Mouse (Mus musculus) CH12.LX (cell line): ENCODE data around the gene Trio. TPM values are rescaled to one million over a fixed set of nuclear protein-coding genes. Genes with fewer than 3 reads are reported as not detected.

ENCODE experiments used
- DNase-seq: peaks from one replicate; pipeline ENCODE4 v3.0.0-alpha.2; 2013; ENCODE audit errors: extremely low read depth
- H3K27ac ChIP-seq: 2 replicates; pipeline ENCODE4 v1.5.1; 2012; ENCODE audit warnings: low read depth, mild to moderate bottlenecking, control low read depth, moderate library complexity; ENCODE audit not compliant: insufficient read depth
- H3K27me3 ChIP-seq: replicated peaks from 2 replicates; pipeline ENCODE3; 2012; ENCODE audit warnings: inconsistent platforms
- H3K36me3 ChIP-seq, 2 experiments: replicated peaks in 1 of 2; 2 replicates each; pipeline versions ENCODE3 to v1.6.1; 2012; ENCODE audit warnings: inconsistent platforms in 1 of 2, low read length in 1 of 2, mild to moderate bottlenecking in 1 of 2, mixed read lengths in 1 of 2, moderate library complexity in 1 of 2; ENCODE audit not compliant: control insufficient read depth in 1 of 2, insufficient read depth in 1 of 2
- H3K4me1 ChIP-seq, 2 experiments: 2 replicates each; pipeline ENCODE4 v1.6.1; 2012; ENCODE audit warnings: inconsistent platforms in 1 of 2, moderate library complexity in 1 of 2; ENCODE audit not compliant: insufficient read depth in 2 of 2, control insufficient read depth in 1 of 2
- H3K4me2 ChIP-seq: 2 replicates; pipeline ENCODE4 v1.6.1; 2012; ENCODE audit warnings: low read depth, mild to moderate bottlenecking, control low read depth; ENCODE audit not compliant: poor library complexity, insufficient read depth, severe bottlenecking
- H3K4me3 ChIP-seq, 3 experiments: fragments of 150-350 bp in 1 of 3; sonication (generic) in 1 of 3; replicated peaks in 1 of 3; 2 replicates each; pipeline versions ENCODE3 to v1.5.1; 2011 to 2012; ENCODE audit warnings: low read depth in 2 of 3, low read length in 2 of 3, mild to moderate bottlenecking in 2 of 3, moderate library complexity in 2 of 3, control low read depth in 1 of 3, improper control_type of control experiment in 1 of 3, inconsistent platforms in 1 of 3, mixed read lengths in 1 of 3; ENCODE audit not compliant: poor library complexity in 1 of 3
- H3K79me2 ChIP-seq: replicated peaks from 2 replicates; pipeline ENCODE4 v1.6.1; 2012; ENCODE audit warnings: mild to moderate bottlenecking, moderate library complexity; ENCODE audit not compliant: control insufficient read depth, poor library complexity, insufficient read depth, severe bottlenecking; ENCODE audit errors: extremely low read depth
- H3K9ac ChIP-seq: 2 replicates; pipeline ENCODE4 v1.6.1; 2012; ENCODE audit warnings: low read depth, mild to moderate bottlenecking, control low read depth, moderate library complexity; ENCODE audit not compliant: insufficient read depth
- H3K9me3 ChIP-seq: replicated peaks from 2 replicates; pipeline ENCODE3; 2012; ENCODE audit warnings: low read length, inconsistent platforms, mixed read lengths
- CHD2 ChIP-seq: IDR thresholded peaks from 2 replicates; pipeline ENCODE4 v1.6.1; 2011; ENCODE audit warnings: low read length, improper control_type of control experiment
- E2F4 ChIP-seq: IDR thresholded peaks from 2 replicates; pipeline ENCODE4 v1.6.1; 2011; ENCODE audit warnings: low read depth, low read length, improper control_type of control experiment; ENCODE audit not compliant: insufficient replicate concordance
- ELF1 ChIP-seq: IDR thresholded peaks from 2 replicates; pipeline ENCODE4 v1.6.1; 2014; ENCODE audit warnings: low read depth, mild to moderate bottlenecking, inconsistent platforms, low read length, improper control_type of control experiment
- EP300 ChIP-seq: IDR thresholded peaks from 2 replicates; pipeline ENCODE4 v1.6.1; 2011; ENCODE audit warnings: low read length, improper control_type of control experiment
- GABPA ChIP-seq: IDR thresholded peaks from 2 replicates; pipeline ENCODE4 v1.6.1; 2012; ENCODE audit warnings: low read depth, low read length, improper control_type of control experiment, inconsistent platforms; ENCODE audit not compliant: insufficient replicate concordance
- IRF4 ChIP-seq: IDR thresholded peaks from 2 replicates; pipeline ENCODE4 v1.6.1; 2014; ENCODE audit warnings: low read depth, mild to moderate bottlenecking, inconsistent platforms, low read length, improper control_type of control experiment
- JUN ChIP-seq: IDR thresholded peaks from 2 replicates; pipeline ENCODE4 v1.6.1; 2011; ENCODE audit warnings: low read depth, mild to moderate bottlenecking, low read length, improper control_type of control experiment, moderate library complexity; ENCODE audit not compliant: insufficient read depth
- KAT2A ChIP-seq: IDR thresholded peaks from 2 replicates; pipeline ENCODE4 v1.6.1; 2012; ENCODE audit warnings: low read length, improper control_type of control experiment, inconsistent platforms; ENCODE audit not compliant: insufficient replicate concordance
- MAX ChIP-seq: IDR thresholded peaks from 2 replicates; pipeline ENCODE4 v1.6.1; 2011; ENCODE audit warnings: low read length, improper control_type of control experiment
- MEF2A ChIP-seq: IDR thresholded peaks from 2 replicates; pipeline ENCODE4 v1.6.1; 2014; ENCODE audit warnings: low read depth, mild to moderate bottlenecking, inconsistent platforms, low read length, improper control_type of control experiment, borderline replicate concordance
- MYC ChIP-seq: IDR thresholded peaks from 2 replicates; pipeline ENCODE4 v1.6.1; 2011; ENCODE audit warnings: low read depth, mild to moderate bottlenecking, improper control_type of control experiment, low read length
- NELFE ChIP-seq: IDR thresholded peaks from 2 replicates; pipeline ENCODE4 v1.6.1; 2011; ENCODE audit warnings: low read depth, low read length, improper control_type of control experiment
- PAX5 ChIP-seq: IDR thresholded peaks from 2 replicates; pipeline ENCODE4 v1.6.1; 2012; ENCODE audit warnings: low read length, inconsistent platforms, mixed read lengths
- POLR2A ChIP-seq: IDR thresholded peaks from 2 replicates; pipeline ENCODE4 v1.6.1; 2011; ENCODE audit warnings: low read depth, mild to moderate bottlenecking, improper control_type of control experiment, low read length
- RAD21 ChIP-seq: IDR thresholded peaks from 2 replicates; pipeline ENCODE4 v1.6.1; 2011; ENCODE audit warnings: low read depth, mild to moderate bottlenecking, low read length, improper control_type of control experiment, moderate library complexity
- SIN3A ChIP-seq: IDR thresholded peaks from 2 replicates; pipeline ENCODE4 v1.6.1; 2012; ENCODE audit warnings: low read length, improper control_type of control experiment, inconsistent platforms
- USF1 ChIP-seq: IDR thresholded peaks from 2 replicates; pipeline ENCODE4 v1.6.1; 2014; ENCODE audit warnings: low read depth, mild to moderate bottlenecking, inconsistent platforms, low read length, improper control_type of control experiment
- USF2 ChIP-seq: conservative IDR thresholded peaks from 2 replicates; pipeline ENCODE4 v1.6.1; 2011; ENCODE audit warnings: low read depth, low read length, improper control_type of control experiment
- ZNF384 ChIP-seq: IDR thresholded peaks from 2 replicates; pipeline ENCODE4 v1.6.1; 2012; ENCODE audit warnings: low read depth, low read length, improper control_type of control experiment, inconsistent platforms
- dilution Hi-C: fragments of 300-500 bp; cut with MboI; formaldehyde crosslinking; loops from 2 replicates; pipeline ENCODE4 v1.14.3; 2020; ENCODE audit warnings: low sequenced_read_pairs; ENCODE audit not compliant: extremely low pct_unique_long_range_greater_than_20kb, extremely low pct_ligation_motif_present
- in situ Hi-C: fragments of 300-500 bp; cut with MboI; formaldehyde crosslinking; loops from 3 replicates; pipeline ENCODE4 v1.14.3; 2019; ENCODE audit warnings: low sequenced_read_pairs, low pct_ligation_motif_present, low pct_unique_long_range_greater_than_20kb, mixed read lengths
- polyA plus RNA-seq: library from polyadenylated mRNA; unstranded; fragments of >175 nt; gene quantifications from 2 replicates; pipeline ENCODE4 v1.2.1, GENCODE M21; 2012; ENCODE audit warnings: low read depth; ENCODE audit not compliant: insufficient read length
- total RNA-seq, 2 experiments: library from RNA; depleted of rRNA; stranded (reverse); fragments of 300-350 nt in 1 of 2; fragments of >200 nt in 1 of 2; gene quantifications; 2 replicates each; pipeline ENCODE4 v1.2.3; 2012 to 2014

The Trio gene
- total and polyA plus RNA-seq, 3 experiments, result 3.9 to 17.5 (median 4.3) TPM

GRCm38 (mm10) chr15:27744995-27745394 lies 280.7 kb downstream of the Trio start:
- DNase-seq, result no peak
- H3K4me1 ChIP-seq, result 0 out of 4 replicates have a peak, but pooled peaks cover 0 to 3% of the 10 kb centered on the region in 2 experiments
- in situ Hi-C loops, result no loop called here
- no peaks in the 10 kb centered on the region for H3K9me3 ChIP-seq
- dilution Hi-C loops, result no loop called here
- TF ChIP-seq ZNF384 (no peak), GABPA (no peak), MEF2A (no peak), USF1 (no peak), EP300 (no peak), POLR2A (no peak), NELFE (no peak), JUN (no peak), USF2 (no peak), SIN3A (no peak), E2F4 (no peak), RAD21 (no peak), MAX (no peak), CHD2 (no peak), IRF4 (no peak), ELF1 (no peak), KAT2A (no peak)
- H3K4me3 ChIP-seq, result no peak overlapping the region
- H3K9ac ChIP-seq, result no peak overlapping the region
- no peaks in the 10 kb centered on the region for H3K79me2 ChIP-seq
- no peak overlapping the region for H3K4me2 ChIP-seq
- H3K27me3 ChIP-seq, result no peaks in the 10 kb centered on the region
- H3K27ac ChIP-seq, result no peak overlapping the region
- H3K36me3 ChIP-seq, result peaks cover 0 to 84% of the 10 kb centered on the region in 2 experiments

- Histone ChIP-seq H3K27me3 (no peaks in the 10 kb centered on the region), H3K27ac (no peak overlapping the region), H3K79me2 (no peaks in the 10 kb centered on the region), H3K4me3 (no peak overlapping the region), H3K4me2 (no peak overlapping the region), H3K9me3 (no peaks in the 10 kb centered on the region), H3K36me3 (peaks cover 0 to 61% of the 10 kb centered on the region in 2 experiments), H3K4me1 (no peaks in the 10 kb centered on the region), H3K9ac (no peak overlapping the region)
- no peak for TF ChIP-seq MYC
- no peak for TF ChIP-seq PAX5
- no peak for DNase-seq
- dilution Hi-C loops, result no loop called here
- in situ Hi-C loops, result no loop called here
Observed at GRCm38 (mm10) chr15:27740080-27740479, 285.6 kb downstream of the Trio start.
